Comparison of ENCODE assay signal across 8 mouse cellular contexts in genomic region chr3:38255674-38256073, GRCm38 (mm10).
A peak's percentile ranks its signal among the peaks of the same experiment; 100 is the strongest.
DNase-seq lines count a peak whose midpoint lies in the region; ATAC-seq and TF ChIP-seq lines count a peak whose summit lies in the region.

No protein-coding gene starts in this region.

- ATAC-seq in frontal cortex, adult (ENCODE audit: low TSS enrichment): peak; percentile 95
- peak; percentile 64; the same call in 1 of the 2 replicates for ATAC-seq in kidney, embryonic 16.5 days (ENCODE audit: low FRiP score, low TSS enrichment)

- H3K36me3 ChIP-seq in kidney, embryonic 16.5 days (ENCODE audit: insufficient read depth, low read length): no peaks in the 10 kb centered on the region

- H3K9ac ChIP-seq in kidney, embryonic 16.5 days (replicated peaks; ENCODE audit: low read length): no peak overlapping the region

- H3K9me3 ChIP-seq in kidney, embryonic 16.5 days (ENCODE audit: low read length): peaks cover 6% of the 10 kb centered on the region; the same call in 1 of the 2 replicates

- peak; percentile 49 for DNase-seq in gastrocnemius, postnatal 14 days
- DNase-seq in gastrocnemius, postnatal 10 days: no peak
- peak; percentile 8 for DNase-seq in CD4-positive helper T cell, adult 2 months (ENCODE audit: low read depth, low spot score)
- DNase-seq in cerebellum, adult 2 months: peak; percentile 41 to 56
- DNase-seq in lung, postnatal 25 days (ENCODE audit: low spot score): peak; percentile 73
- peak; percentile 40 for DNase-seq in thymus, postnatal 25 days

- no peaks in the 10 kb centered on the region for H3K27me3 ChIP-seq in cerebellum, adult 2 months (ENCODE audit: control insufficient read depth, insufficient read depth, low read length)
- H3K27me3 ChIP-seq in kidney, embryonic 16.5 days (ENCODE audit: insufficient read depth, low read length): no peaks in the 10 kb centered on the region

- 25% methylated on average over 2 of the region's 2 CpGs for WGBS in cerebellum, adult 2 months
- WGBS in kidney, embryonic 16.5 days: 10% methylated on average over 2 of the region's 2 CpGs

- H3K4me3 ChIP-seq in cerebellum, adult 2 months (replicated peaks; ENCODE audit: insufficient read depth, low read depth, low read length): no peak overlapping the region
- H3K4me3 ChIP-seq in kidney, embryonic 16.5 days (ENCODE audit: low read length): no peak overlapping the region

- no peak for TF ChIP-seq POLR2A in cerebellum, adult 2 months (IDR thresholded peaks at IDR 0.05; ENCODE audit: borderline replicate concordance, insufficient read depth, low read length)

- H3K4me1 ChIP-seq in cerebellum, adult 2 months (ENCODE audit: control insufficient read depth, insufficient read depth, low read length): no peaks in the 10 kb centered on the region
- no peaks in the 10 kb centered on the region for H3K4me1 ChIP-seq in kidney, embryonic 16.5 days (ENCODE audit: insufficient read depth, low read length)

- peak; percentile 72 for TF ChIP-seq CTCF in cerebellum, adult 2 months (IDR thresholded peaks at IDR 0.05; ENCODE audit: borderline replicate concordance, insufficient read depth, low read depth, low read length)

- no peak overlapping the region for H3K4me2 ChIP-seq in kidney, embryonic 16.5 days (replicated peaks; ENCODE audit: low read depth, low read length)

- H3K27ac ChIP-seq in cerebellum, adult 2 months (ENCODE audit: insufficient read depth, low read length): no peak overlapping the region
- H3K27ac ChIP-seq in kidney, embryonic 16.5 days (ENCODE audit: low read length): no peak overlapping the region

- intact Hi-C loops in gastrocnemius, postnatal 14 days (cut with DNase I; ENCODE audit: low total_unique reads): loop anchor here (10.0 kb wide), 1 partner anchor 229 kb away; the partner anchor contains the start of gene Ankrd50
